Mouse (Mus musculus) testis, adult 2 months (tissue): ENCODE data around the gene Clec4a4.

Experiments
- CTCF ChIP-seq: fragments of 200-500 bp; IDR thresholded peaks from 2 replicates; pipeline ENCODE4 v1.5.1; 2012; ENCODE audit warnings: low read depth, mild to moderate bottlenecking, inconsistent platforms, low read length, moderate library complexity; ENCODE audit not compliant: control insufficient read depth, insufficient read depth, insufficient replicate concordance
- POLR2A ChIP-seq: fragments of 200-500 bp; IDR thresholded peaks from 2 replicates; pipeline ENCODE4 v1.6.1; 2012; ENCODE audit warnings: low read depth, mild to moderate bottlenecking, inconsistent platforms, low read length, moderate library complexity; ENCODE audit not compliant: control insufficient read depth

GRCm38 (mm10) chr6:123049742-123050372, 59.7 kb downstream of the Clec4a4 start, which contains the start of gene Clec4b1:
- TF ChIP-seq CTCF = no peak
- TF ChIP-seq POLR2A = no peak
